Mouse (Mus musculus) thymus, postnatal 14 days (tissue): ENCODE results near the gene Rpl31.

Experiments used
- DNase-seq: peaks from one replicate; pipeline ENCODE4 v3.0.0; 2021

The Rpl31 gene

GRCm38 (mm10) chr1:39367601-39368266 lies at the start of gene Rpl31:
Gene Rpl31, plus strand, starts transcription at chr1:39367842.
- DNase-seq = peak; percentile 99

- no peak for DNase-seq
Observed at GRCm38 (mm10) chr1:39317935-39318334, 49.7 kb upstream of the Rpl31 start.

- DNase-seq = no peak
Observed at GRCm38 (mm10) chr1:39318870-39319269, 48.8 kb upstream of the Rpl31 start.

- DNase-seq = no peak
Observed at GRCm38 (mm10) chr1:39321954-39322353, 45.7 kb upstream of the Rpl31 start.

GRCm38 (mm10) chr1:39325228-39325627 lies 42.4 kb upstream of the Rpl31 start:
- no peak for DNase-seq

GRCm38 (mm10) chr1:39327546-39327945 lies 40.1 kb upstream of the Rpl31 start:
- no peak for DNase-seq

- no peak for DNase-seq
Observed at GRCm38 (mm10) chr1:39330857-39331594, 36.6 kb upstream of the Rpl31 start.

GRCm38 (mm10) chr1:39332456-39332855 lies 35.2 kb upstream of the Rpl31 start:
- DNase-seq = no peak

GRCm38 (mm10) chr1:39335561-39336196 lies 32.0 kb upstream of the Rpl31 start:
- no peak for DNase-seq

- no peak for DNase-seq
Observed at GRCm38 (mm10) chr1:39336788-39337187, 30.9 kb upstream of the Rpl31 start.

GRCm38 (mm10) chr1:39338831-39339230 lies 28.8 kb upstream of the Rpl31 start:
- no peak for DNase-seq

- no peak for DNase-seq
Observed at GRCm38 (mm10) chr1:39339455-39339854, 28.2 kb upstream of the Rpl31 start.

- no peak for DNase-seq
Observed at GRCm38 (mm10) chr1:39340156-39340555, 27.5 kb upstream of the Rpl31 start.

GRCm38 (mm10) chr1:39340647-39341046 lies 27.0 kb upstream of the Rpl31 start:
- DNase-seq = peak; percentile 70

GRCm38 (mm10) chr1:39341807-39342206 lies 25.8 kb upstream of the Rpl31 start:
- DNase-seq = no peak

GRCm38 (mm10) chr1:39343242-39343641 lies 24.4 kb upstream of the Rpl31 start:
- DNase-seq = no peak

GRCm38 (mm10) chr1:39344981-39345600 lies 22.6 kb upstream of the Rpl31 start:
- DNase-seq = peak; percentile 63

- no peak for DNase-seq
Observed at GRCm38 (mm10) chr1:39349001-39349400, 18.6 kb upstream of the Rpl31 start.

GRCm38 (mm10) chr1:39349427-39349826 lies 18.2 kb upstream of the Rpl31 start:
- DNase-seq = no peak

- DNase-seq = no peak
Observed at GRCm38 (mm10) chr1:39361754-39362514, 5.7 kb upstream of the Rpl31 start.

GRCm38 (mm10) chr1:39362515-39362893 lies 5.1 kb upstream of the Rpl31 start:
- DNase-seq = no peak

- no peak for DNase-seq
Observed at GRCm38 (mm10) chr1:39365562-39365961, 2.1 kb upstream of the Rpl31 start.

GRCm38 (mm10) chr1:39367045-39367444 lies 597 bp upstream of the Rpl31 start:
- no peak for DNase-seq
